Mouse (Mus musculus) cerebellum, adult 11-12 months (tissue): ENCODE measurements around the gene Psmd7.
A peak's percentile ranks its signal among the peaks of the same experiment; 100 is the strongest.
"Not testable (repeated sequence)": the region's sequence is repeated elsewhere in the genome, so short reads cannot be mapped to it uniquely, and the experiment has no call there.

Experiments
- DNase-seq: peaks from one replicate; pipeline ENCODE4 v3.0.0; 2022

Psmd7 gene

GRCm38 (mm10) chr8:107587995-107588780 lies at the start of gene Psmd7:
Gene Psmd7, minus strand, starts transcription at chr8:107588464.
- DNase-seq, result peak; percentile 93

DNA sequence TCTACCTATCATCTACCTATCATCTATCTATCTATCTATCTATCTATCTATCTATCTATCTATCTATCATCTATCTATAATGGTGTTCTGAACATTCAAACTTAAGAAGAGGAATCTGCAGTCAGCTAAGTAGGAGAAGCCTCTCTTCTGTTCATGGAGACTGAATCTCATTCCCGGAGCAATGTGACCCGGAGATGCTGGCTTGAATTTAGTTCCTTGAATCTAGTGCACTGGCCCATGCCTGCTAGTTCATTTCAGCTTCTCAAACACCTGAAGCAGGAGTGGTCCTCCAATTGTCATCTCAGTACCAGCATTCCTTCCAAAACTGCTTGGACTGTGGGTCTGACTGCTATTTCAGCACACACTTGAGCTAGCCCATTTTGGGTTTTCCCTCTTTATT lies 45.5 kb upstream of the Psmd7 start:
- no peak for DNase-seq

- no peak for DNase-seq
Measured at GRCm38 (mm10) chr8:107629701-107630100, 41.4 kb upstream of the Psmd7 start.

DNA sequence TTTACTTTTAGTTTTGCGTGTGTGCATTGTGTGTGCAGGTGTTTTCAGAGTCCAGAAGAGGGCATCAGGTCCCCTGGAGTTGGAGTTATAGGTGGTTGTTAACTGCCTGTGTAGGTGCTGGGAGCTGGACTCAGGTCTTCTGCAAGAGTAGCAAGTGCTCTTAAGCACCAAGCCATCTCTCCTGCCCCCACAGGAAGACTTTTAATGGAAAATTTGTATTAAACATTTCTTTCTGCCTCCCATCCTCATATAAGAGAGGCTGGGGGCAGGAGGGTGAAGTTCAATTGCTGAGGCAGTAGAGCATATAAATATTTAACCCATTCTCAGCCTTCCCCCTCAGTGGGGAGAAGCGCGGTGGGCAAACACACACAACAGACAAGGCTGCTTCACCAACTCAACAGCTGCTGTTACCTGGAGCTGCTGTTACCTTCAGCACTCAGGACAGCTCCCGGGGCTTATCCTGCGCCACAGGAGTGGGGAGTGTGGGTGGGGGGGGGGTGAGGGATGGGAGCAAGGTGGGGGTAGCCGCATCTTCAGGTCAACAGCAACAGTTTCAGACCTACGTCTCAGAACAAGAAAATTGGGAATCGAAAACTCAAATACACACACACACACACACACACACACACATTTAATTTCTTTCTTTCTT lies 40.4 kb upstream of the Psmd7 start:
- DNase-seq, result no peak

- no peak for DNase-seq
Measured at GRCm38 (mm10) chr8:107627881-107628280, 39.6 kb upstream of the Psmd7 start.

- DNase-seq, result not testable (repeated sequence)
Measured at GRCm38 (mm10) chr8:107624301-107624700, 36.0 kb upstream of the Psmd7 start.

DNA sequence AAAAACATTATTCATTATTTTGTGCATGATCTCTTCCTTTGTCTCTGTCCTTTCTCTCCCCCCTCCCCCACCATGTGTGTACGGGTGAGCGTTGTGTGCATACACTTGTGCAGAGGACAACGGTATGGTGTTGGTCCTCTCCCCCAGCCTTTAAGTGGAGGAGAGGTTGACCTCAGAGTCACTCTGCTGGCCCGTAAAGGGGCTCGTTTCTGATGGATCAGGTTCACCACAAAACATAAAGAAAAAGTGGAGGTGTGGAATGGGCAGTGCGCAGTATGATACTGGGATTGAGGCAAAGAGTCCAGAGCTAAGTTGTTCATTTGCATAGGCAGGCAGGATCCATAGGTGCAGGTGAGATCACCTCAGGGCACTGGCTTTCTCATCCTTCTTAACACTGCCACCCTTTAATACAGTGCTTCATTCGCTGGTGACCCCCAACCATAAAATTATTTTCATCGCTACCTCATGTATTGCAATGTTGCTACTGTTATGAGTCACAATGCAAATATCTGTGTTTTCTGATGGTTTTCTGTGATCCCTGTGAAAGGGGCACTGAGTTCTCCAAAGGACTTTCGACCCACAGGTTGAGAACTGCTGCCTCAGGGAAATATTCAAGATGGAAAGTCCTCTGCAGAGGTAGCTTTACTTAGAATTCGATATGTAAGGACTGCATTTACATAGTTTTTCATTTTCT lies 33.8 kb upstream of the Psmd7 start:
- DNase-seq, result no peak

DNA sequence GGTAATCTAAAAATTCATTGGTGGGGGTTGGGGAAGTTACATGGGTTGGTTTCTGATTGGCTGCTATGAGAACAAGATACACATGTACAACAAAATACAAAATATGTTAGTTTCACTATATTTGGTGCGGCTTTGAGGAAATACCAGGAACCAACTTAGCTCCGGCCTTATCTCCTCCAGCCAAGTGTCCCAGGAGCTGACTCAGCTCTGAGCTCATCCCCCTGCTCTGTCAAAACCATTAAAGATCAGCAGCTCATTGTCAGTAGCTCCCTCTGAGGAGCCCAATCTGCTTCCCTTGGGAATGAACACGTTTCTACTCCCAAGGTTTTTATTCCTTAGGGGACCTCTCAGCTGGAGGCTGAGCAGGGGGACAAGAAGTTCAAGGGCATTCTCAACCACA lies 32.9 kb upstream of the Psmd7 start:
- no peak for DNase-seq

DNA sequence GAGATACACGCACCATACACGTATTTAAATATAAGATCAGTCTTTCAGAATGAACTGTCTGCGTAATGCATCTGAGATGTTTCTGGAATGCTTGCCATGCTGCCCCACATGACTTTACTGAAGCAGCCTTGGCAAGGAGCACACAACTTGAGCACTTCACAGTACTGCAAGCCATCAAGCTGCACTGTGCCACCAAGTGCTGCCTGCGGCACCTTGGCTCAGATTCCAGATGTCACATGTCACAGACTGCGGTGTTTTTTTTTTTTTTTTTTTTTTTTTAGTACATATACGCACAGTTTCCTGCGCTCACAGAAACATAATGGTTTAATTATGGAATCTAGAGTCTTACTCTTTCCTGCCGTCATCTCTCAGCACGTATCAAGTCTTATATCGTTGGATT lies 30.2 kb upstream of the Psmd7 start:
- DNase-seq, result no peak

- no peak for DNase-seq
Measured at GRCm38 (mm10) chr8:107613411-107613810, 25.1 kb upstream of the Psmd7 start.

DNA sequence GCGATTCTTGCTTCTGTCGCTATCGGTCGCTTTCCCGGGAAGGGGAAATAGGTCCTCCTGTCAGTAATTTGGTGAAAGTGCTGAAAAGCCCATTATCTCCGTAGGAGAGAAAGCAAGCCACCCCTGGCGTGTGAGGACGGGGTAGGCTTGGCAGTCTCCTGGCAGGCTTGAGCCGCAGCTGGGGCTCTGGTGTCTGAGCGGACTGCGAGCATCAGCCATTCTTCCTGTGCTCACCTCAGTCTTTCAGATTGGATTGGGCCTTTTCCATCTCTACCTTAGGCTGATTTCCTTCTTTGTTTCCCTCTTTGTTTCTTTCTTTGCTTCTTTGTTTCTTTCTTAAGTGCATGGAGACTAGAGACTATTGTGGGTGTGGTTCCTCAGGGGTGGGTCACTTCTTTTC lies 22.6 kb upstream of the Psmd7 start:
- DNase-seq, result no peak

DNA sequence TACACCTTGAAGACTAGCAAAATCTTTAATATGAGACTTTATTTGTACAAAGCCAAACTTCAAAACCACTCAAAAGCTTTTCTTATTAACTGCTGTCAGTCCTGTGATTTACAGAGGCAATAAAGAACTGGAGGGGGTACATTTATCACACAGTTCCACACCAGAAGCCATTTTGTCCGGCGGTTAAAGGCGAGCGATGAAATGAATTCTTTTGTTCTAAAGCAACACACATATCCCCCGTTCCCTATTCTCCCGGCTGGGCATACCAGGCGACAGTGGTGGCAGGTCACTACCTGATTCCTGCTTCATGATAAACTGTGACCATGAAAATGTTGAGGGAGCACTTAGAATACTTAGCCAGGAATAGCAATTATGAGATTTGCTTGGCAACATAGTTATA lies 20.5 kb upstream of the Psmd7 start:
- no peak for DNase-seq

- no peak for DNase-seq
Measured at GRCm38 (mm10) chr8:107603026-107603425, 14.8 kb upstream of the Psmd7 start.

- no peak for DNase-seq
Measured at GRCm38 (mm10) chr8:107599691-107600090, 11.4 kb upstream of the Psmd7 start.

- no peak for DNase-seq
Measured at GRCm38 (mm10) chr8:107597731-107598130, 9.5 kb upstream of the Psmd7 start.

- no peak for DNase-seq
Measured at GRCm38 (mm10) chr8:107594817-107595216, 6.6 kb upstream of the Psmd7 start.

- no peak for DNase-seq
Measured at GRCm38 (mm10) chr8:107593967-107594729, 5.9 kb upstream of the Psmd7 start.

GRCm38 (mm10) chr8:107587429-107587994 lies 752 bp downstream of the Psmd7 start:
- DNase-seq, result peak; percentile 45

GRCm38 (mm10) chr8:107582136-107582535 lies 6.1 kb downstream of the Psmd7 start:
- DNase-seq, result no peak

- no peak for DNase-seq
Measured at GRCm38 (mm10) chr8:107581536-107581935, 6.7 kb downstream of the Psmd7 start.

DNA sequence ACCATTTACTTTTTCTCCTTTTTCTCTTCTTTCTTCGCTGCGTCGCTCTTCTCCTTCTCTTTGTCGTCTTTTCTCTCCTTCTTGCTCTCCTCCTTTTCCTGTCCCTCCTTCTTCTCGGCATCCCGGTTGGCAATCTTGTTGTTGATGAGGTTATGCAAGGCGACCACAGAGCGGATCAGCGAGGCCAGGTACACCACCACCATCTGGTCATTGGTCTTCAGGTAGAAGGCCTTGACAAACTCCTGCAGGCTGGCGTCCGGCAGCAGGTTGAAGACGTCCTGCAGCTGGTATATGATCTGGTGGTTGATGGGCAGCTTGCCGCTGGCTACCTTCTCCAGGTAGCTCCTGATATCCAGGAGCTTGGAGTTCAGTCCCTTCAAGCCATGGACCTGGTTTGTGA lies 7.4 kb downstream of the Psmd7 start:
- no peak for DNase-seq

DNA sequence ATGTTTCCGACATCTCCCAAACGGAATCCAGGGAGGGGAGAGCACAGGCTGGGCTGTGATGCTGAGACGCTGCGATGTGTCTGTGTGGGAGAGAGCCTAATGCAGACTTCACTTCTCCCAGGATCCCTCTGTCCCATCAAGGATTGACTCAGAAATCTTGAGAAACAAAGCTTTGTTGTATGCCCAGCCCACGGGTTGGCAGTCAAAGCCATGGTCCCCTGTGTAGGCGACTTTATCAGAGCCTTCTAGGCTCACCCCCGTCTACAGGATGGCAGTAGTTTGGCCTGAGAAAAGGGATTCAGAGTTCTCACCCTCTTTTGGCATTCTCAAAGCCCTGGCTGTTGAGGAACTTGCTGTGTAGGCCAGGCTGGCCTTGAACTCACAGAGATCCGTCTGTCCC lies 9.7 kb downstream of the Psmd7 start:
- DNase-seq, result no peak

GRCm38 (mm10) chr8:107578132-107578531 lies 10.1 kb downstream of the Psmd7 start:
- no peak for DNase-seq
